Mouse (Mus musculus) hindbrain, embryonic 11.5 days (tissue): ENCODE data around the gene Pbp2. TPM values are rescaled to one million over a fixed set of nuclear protein-coding genes. Genes with fewer than 3 reads are reported as not detected.

Experiments used
- ATAC-seq: fragments of 200-750 bp; cut with Nextera tagmentation; 2 replicates; pipeline ENCODE4 v1.8.0; 2017; ENCODE audit warnings: mild to moderate bottlenecking, moderate TSS enrichment, moderate library complexity; ENCODE audit not compliant: low FRiP score
- DNase-seq: peaks from one replicate; pipeline ENCODE4 v3.0.0-alpha.2; 2015; ENCODE audit warnings: low spot score
- H3K27ac ChIP-seq: fragments of 300-500 bp; sonication (generic); 2 replicates; pipeline ENCODE4 v1.5.1; 2014; ENCODE audit warnings: mild to moderate bottlenecking, low read depth, low read length
- H3K27me3 ChIP-seq: fragments of 300-500 bp; sonication (generic); 2 replicates; pipeline ENCODE4 v1.6.1; 2014; ENCODE audit warnings: mild to moderate bottlenecking, low read length, moderate library complexity, mixed read lengths; ENCODE audit not compliant: control insufficient read depth, insufficient read depth
- H3K36me3 ChIP-seq: fragments of 300-500 bp; sonication (generic); 2 replicates; pipeline ENCODE4 v1.6.1; 2014; ENCODE audit warnings: mild to moderate bottlenecking, low read length, moderate library complexity, mixed read lengths; ENCODE audit not compliant: control insufficient read depth, insufficient read depth
- H3K4me1 ChIP-seq: fragments of 300-500 bp; sonication (generic); replicated peaks from 2 replicates; pipeline ENCODE4 v1.6.1; 2014; ENCODE audit warnings: low read length, mixed read lengths; ENCODE audit not compliant: control insufficient read depth, insufficient read depth
- H3K4me2 ChIP-seq: fragments of 300-500 bp; sonication (generic); replicated peaks from 2 replicates; pipeline ENCODE4 v1.6.1; 2014; ENCODE audit warnings: mild to moderate bottlenecking, low read depth, low read length
- H3K4me3 ChIP-seq: fragments of 300-500 bp; sonication (generic); 2 replicates; pipeline ENCODE4 v1.5.1; 2014; ENCODE audit warnings: low read depth, low read length
- H3K9ac ChIP-seq: fragments of 300-500 bp; sonication (generic); 2 replicates; pipeline ENCODE4 v1.6.1; 2014; ENCODE audit warnings: low read depth, low read length
- H3K9me3 ChIP-seq: fragments of 300-500 bp; sonication (generic); 2 replicates; pipeline ENCODE4 v1.6.1; 2016; ENCODE audit warnings: low read length; ENCODE audit not compliant: control insufficient read depth
- WGBS: fragments of 180-500 bp; shearing (Covaris S2); extraction: QIAGEN DNeasy Blood & Tissue Kit; methylation state at CpG from one replicate; pipeline ENCODE4 v1.1.7; 2014; 5-methylcytosine and 5-hydroxymethylcytosine counted together
- polyA plus RNA-seq: library from polyadenylated mRNA; unstranded; fragments of >200 nt; fragmentation: Nextera tagmentation; extraction: Ambion mirVana; gene quantifications from 2 replicates; pipeline ENCODE4 v1.2.1, GENCODE M21; 2014

Gene Pbp2
- 0.22 TPM in 1 of 2 replicates, not detected in the other for polyA plus RNA-seq

- Histone ChIP-seq H3K4me3 (no peak within 1 kb of the TSS), H3K27me3 (no peaks in the 10 kb centered on the region), H3K4me1 (no peaks in the 10 kb centered on the region), H3K9me3 (no peaks in the 10 kb centered on the region), H3K27ac (no peak within 1 kb of the TSS), H3K4me2 (no peak within 1 kb of the TSS), H3K9ac (no peak within 1 kb of the TSS), H3K36me3 (no peaks in the 10 kb centered on the region)
- WGBS: 95% methylated on average over 9 of the region's 9 CpGs
- DNase-seq: no peak
- ATAC-seq: no peak
Measured at GRCm38 (mm10) chr6:135310305-135310704, at the start of gene Pbp2. Gene Pbp2, minus strand, starts transcription at chr6:135310405.

GRCm38 (mm10) chr6:135354953-135355352 lies 44.7 kb upstream of the Pbp2 start:
- no peak for ATAC-seq
- Histone ChIP-seq H3K9ac (no peak overlapping the region), H3K36me3 (no peaks in the 10 kb centered on the region), H3K27ac (no peak overlapping the region), H3K9me3 (no peaks in the 10 kb centered on the region), H3K27me3 (no peaks in the 10 kb centered on the region), H3K4me2 (no peak overlapping the region), H3K4me1 (no peaks in the 10 kb centered on the region), H3K4me3 (no peak overlapping the region)
- no peak for DNase-seq
- 89% methylated on average over 4 of the region's 4 CpGs for WGBS

- no peaks in the 10 kb centered on the region for H3K27me3 ChIP-seq
- no peak overlapping the region for H3K4me2 ChIP-seq
- ATAC-seq (no peak), DNase-seq (no peak)
- no peak overlapping the region for H3K9ac ChIP-seq
- 81% methylated on average over 4 of the region's 4 CpGs for WGBS
- H3K27ac ChIP-seq: no peak overlapping the region
- H3K36me3 ChIP-seq: no peaks in the 10 kb centered on the region
- no peaks in the 10 kb centered on the region for H3K9me3 ChIP-seq
- no peak overlapping the region for H3K4me3 ChIP-seq
- no peaks in the 10 kb centered on the region for H3K4me1 ChIP-seq
Measured at GRCm38 (mm10) chr6:135352537-135352936, 42.3 kb upstream of the Pbp2 start.

GRCm38 (mm10) chr6:135351638-135352302 lies 41.6 kb upstream of the Pbp2 start:
- no peaks in the 10 kb centered on the region for H3K36me3 ChIP-seq
- no peak overlapping the region for H3K9ac ChIP-seq
- no peaks in the 10 kb centered on the region for H3K27me3 ChIP-seq
- DNase-seq (no peak), ATAC-seq (no peak)
- no peaks in the 10 kb centered on the region for H3K4me1 ChIP-seq
- no peak overlapping the region for H3K4me3 ChIP-seq
- no peak overlapping the region for H3K27ac ChIP-seq
- no peaks in the 10 kb centered on the region for H3K9me3 ChIP-seq
- no peak overlapping the region for H3K4me2 ChIP-seq
- WGBS: 83% methylated on average over 8 of the region's 8 CpGs

GRCm38 (mm10) chr6:135341076-135341378 lies 30.8 kb upstream of the Pbp2 start:
- WGBS: 76% methylated on average over 4 of the region's 4 CpGs
- Histone ChIP-seq H3K4me1 (no peaks in the 10 kb centered on the region), H3K9me3 (no peaks in the 10 kb centered on the region), H3K4me2 (no peak overlapping the region), H3K36me3 (no peaks in the 10 kb centered on the region), H3K27ac (no peak overlapping the region), H3K27me3 (no peaks in the 10 kb centered on the region), H3K9ac (no peak overlapping the region), H3K4me3 (no peak overlapping the region)
- no peak for ATAC-seq
- DNase-seq: no peak

- no peak overlapping the region for H3K27ac ChIP-seq
- no peaks in the 10 kb centered on the region for H3K4me1 ChIP-seq
- no peaks in the 10 kb centered on the region for H3K9me3 ChIP-seq
- H3K9ac ChIP-seq: no peak overlapping the region
- 86% methylated on average over 9 of the region's 9 CpGs for WGBS
- H3K36me3 ChIP-seq: no peaks in the 10 kb centered on the region
- H3K4me2 ChIP-seq: no peak overlapping the region
- no peaks in the 10 kb centered on the region for H3K27me3 ChIP-seq
- ATAC-seq (no peak), DNase-seq (no peak)
- H3K4me3 ChIP-seq: no peak overlapping the region
Measured at GRCm38 (mm10) chr6:135340355-135341075, 30.3 kb upstream of the Pbp2 start.

- no peak overlapping the region for H3K27ac ChIP-seq
- H3K4me2 ChIP-seq: no peak overlapping the region
- H3K9me3 ChIP-seq: no peaks in the 10 kb centered on the region
- no peaks in the 10 kb centered on the region for H3K4me1 ChIP-seq
- DNase-seq: no peak
- no peak overlapping the region for H3K4me3 ChIP-seq
- no peaks in the 10 kb centered on the region for H3K36me3 ChIP-seq
- no peak for ATAC-seq
- H3K9ac ChIP-seq: no peak overlapping the region
- 89% methylated on average over 8 of the region's 8 CpGs for WGBS
- H3K27me3 ChIP-seq: no peaks in the 10 kb centered on the region
Measured at GRCm38 (mm10) chr6:135336376-135336775, 26.2 kb upstream of the Pbp2 start.

- no peak overlapping the region for H3K27ac ChIP-seq
- no peaks in the 10 kb centered on the region for H3K9me3 ChIP-seq
- 74% methylated on average over 5 of the region's 5 CpGs for WGBS
- no peak overlapping the region for H3K4me2 ChIP-seq
- no peaks in the 10 kb centered on the region for H3K4me1 ChIP-seq
- DNase-seq (peak; percentile 20), ATAC-seq (no peak)
- H3K36me3 ChIP-seq: no peaks in the 10 kb centered on the region
- no peak overlapping the region for H3K4me3 ChIP-seq
- H3K27me3 ChIP-seq: no peaks in the 10 kb centered on the region
- no peak overlapping the region for H3K9ac ChIP-seq
Measured at GRCm38 (mm10) chr6:135333994-135334651, 23.9 kb upstream of the Pbp2 start.
